Mouse (Mus musculus): Measurements from ENCODE around the gene Ifngr2. TPM values are rescaled to one million over a fixed set of nuclear protein-coding genes. Genes with fewer than 3 reads are reported as not detected.
A peak's percentile ranks its signal among the peaks of the same experiment; 100 is the strongest.

Ifngr2 gene
- total and polyA plus RNA-seq, 2 experiments from 2014 or later, result 87.6 to 149 TPM

DNA sequence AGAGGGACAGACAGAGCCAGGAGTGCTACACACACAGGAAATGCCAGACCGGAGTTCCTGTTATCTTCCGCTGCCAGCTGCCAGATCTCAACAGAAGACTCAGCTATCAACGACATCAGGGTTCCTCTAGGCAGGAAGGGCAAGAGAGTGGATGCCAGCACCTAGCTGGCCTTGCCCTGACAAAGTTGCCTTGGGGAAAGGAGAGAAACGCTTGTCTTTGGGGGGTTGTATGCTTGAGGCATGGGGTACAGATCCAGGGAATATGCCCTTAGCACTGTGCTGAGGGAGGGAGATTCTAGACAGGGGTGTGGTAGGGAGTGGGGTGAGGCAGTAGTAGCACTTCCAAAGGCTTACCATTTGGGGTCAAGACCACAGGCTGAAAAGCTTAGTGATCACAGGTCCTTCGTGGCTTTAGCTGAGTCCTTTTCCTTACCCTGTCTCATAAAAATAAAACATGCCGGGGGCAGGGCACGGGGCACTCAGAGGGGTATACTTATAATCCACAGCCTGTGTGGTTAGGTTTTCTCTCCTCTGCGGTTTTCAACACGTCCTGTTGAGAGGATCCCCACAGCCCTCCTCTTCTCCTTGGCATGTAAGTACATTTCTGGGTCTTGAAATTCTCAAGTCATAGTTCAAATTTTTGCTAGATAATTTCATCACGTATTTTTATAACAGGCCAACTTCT is 1.1 kb upstream of the Ifngr2 start:
- H3K36me3 ChIP-seq (replicated peaks; ENCODE audit: control insufficient read depth, insufficient read depth, low read length), result no peaks in the 10 kb centered on the region
- TF ChIP-seq EP300 (IDR thresholded peaks at IDR 0.05; ENCODE audit: low read depth) (no peak), CTCF (IDR thresholded peaks at IDR 0.05; ENCODE audit: low read depth) (no peak)
- no peaks in the 10 kb centered on the region for H3K27me3 ChIP-seq (ENCODE audit: control insufficient read depth, insufficient read depth, low read length)
- H3K4me3 ChIP-seq (ENCODE audit: low read depth, low read length), result peak overlapping the region; percentile 84; the same call in 1 of the 2 replicates
- no peak for DNase-seq (ENCODE audit: low spot score)
- WGBS, result 25% methylated on average over 10 of the region's 10 CpGs
- ATAC-seq (ENCODE audit: insufficient read depth, low read depth), result no peak
- 0 out of 2 replicates have a peak overlapping the region, but pooled peaks have one; percentile 20 for H3K9ac ChIP-seq (replicated peaks; ENCODE audit: low read depth, low read length)
- no peaks in the 10 kb centered on the region for H3K9me3 ChIP-seq (replicated peaks; ENCODE audit: control insufficient read depth, low read length)
- H3K4me2 ChIP-seq (ENCODE audit: low read depth, low read length), result peak overlapping the region; percentile 92; the same call in 1 of the 2 replicates
- H3K4me1 ChIP-seq (ENCODE audit: control insufficient read depth, insufficient read depth), result peaks cover 37% of the 10 kb centered on the region
- H3K27ac ChIP-seq (ENCODE audit: low read depth), result peak overlapping the region; percentile 93

DNA sequence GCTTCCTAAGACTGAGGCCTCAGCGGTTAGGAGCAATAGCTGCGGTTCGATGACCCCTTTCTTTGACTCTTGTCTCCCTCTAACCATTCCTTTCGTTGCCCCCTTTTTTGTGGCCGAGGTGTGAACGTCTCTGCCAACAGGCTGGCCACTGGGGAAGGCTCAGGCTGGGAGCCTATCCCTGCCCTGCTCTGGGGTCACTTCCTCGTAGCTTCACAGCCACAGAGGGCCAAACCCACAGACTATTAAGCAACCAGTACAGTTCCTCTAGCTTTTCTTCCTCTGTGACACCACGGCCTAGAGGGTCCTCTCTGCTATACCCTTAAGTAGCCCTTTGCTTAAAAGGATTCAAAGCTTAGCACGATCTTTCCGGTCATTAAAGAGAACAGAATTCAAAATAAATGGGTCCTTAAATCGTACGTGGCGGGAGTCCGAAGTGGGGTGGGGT is 459 bp upstream of the Ifngr2 start:
- no peaks in the 10 kb centered on the region for H3K36me3 ChIP-seq (replicated peaks; ENCODE audit: control insufficient read depth, insufficient read depth, low read length)
- TF ChIP-seq EP300 (IDR thresholded peaks at IDR 0.05; ENCODE audit: low read depth) (no peak), CTCF (IDR thresholded peaks at IDR 0.05; ENCODE audit: low read depth) (no peak)
- H3K4me2 ChIP-seq (ENCODE audit: low read depth, low read length), result peak overlapping the region; percentile 92
- H3K9me3 ChIP-seq (replicated peaks; ENCODE audit: control insufficient read depth, low read length), result no peaks in the 10 kb centered on the region
- H3K27ac ChIP-seq (ENCODE audit: low read depth), result peak overlapping the region; percentile 93
- peak overlapping the region; percentile 84 for H3K4me3 ChIP-seq (ENCODE audit: low read depth, low read length)
- peak overlapping the region; percentile 89 for H3K9ac ChIP-seq (replicated peaks; ENCODE audit: low read depth, low read length)
- 15% methylated on average over 14 of the region's 14 CpGs for WGBS
- ATAC-seq (ENCODE audit: insufficient read depth, low read depth), result peak; percentile 24; the same call in 1 of the 2 replicates
- H3K4me1 ChIP-seq (ENCODE audit: control insufficient read depth, insufficient read depth), result peaks cover 42% of the 10 kb centered on the region
- peak; percentile 30 for DNase-seq (ENCODE audit: low spot score)
- no peaks in the 10 kb centered on the region for H3K27me3 ChIP-seq (ENCODE audit: control insufficient read depth, insufficient read depth, low read length)

DNA sequence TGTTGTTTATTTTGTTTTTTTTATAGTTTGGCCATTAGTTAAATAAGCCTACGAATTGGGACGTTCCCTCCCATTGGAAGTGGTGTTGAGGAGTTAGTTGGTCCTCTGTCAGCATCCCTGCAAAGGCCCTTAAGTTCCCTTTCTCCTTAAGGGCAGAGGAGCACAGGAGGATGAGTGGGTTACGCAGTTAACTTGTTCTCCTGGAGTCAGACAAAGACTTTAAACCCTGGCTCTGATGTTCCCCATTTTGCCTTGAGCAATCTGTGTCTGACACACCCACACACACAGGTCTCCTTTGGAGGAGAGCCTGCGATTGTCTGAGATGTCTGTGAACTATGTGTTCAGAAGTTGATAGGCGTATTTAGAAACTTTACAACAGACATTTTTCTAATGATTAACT is 1.1 kb downstream of the Ifngr2 start:
- H3K27ac ChIP-seq (ENCODE audit: low read depth), result peak overlapping the region; percentile 93
- DNase-seq (ENCODE audit: low spot score), result peak; percentile 18
- H3K36me3 ChIP-seq (replicated peaks; ENCODE audit: control insufficient read depth, insufficient read depth, low read length), result no peaks in the 10 kb centered on the region
- no peaks in the 10 kb centered on the region for H3K27me3 ChIP-seq (ENCODE audit: control insufficient read depth, insufficient read depth, low read length)
- H3K9me3 ChIP-seq (replicated peaks; ENCODE audit: control insufficient read depth, low read length), result no peaks in the 10 kb centered on the region
- no peak for TF ChIP-seq EP300 (IDR thresholded peaks at IDR 0.05; ENCODE audit: low read depth)
- TF ChIP-seq CTCF (IDR thresholded peaks at IDR 0.05; ENCODE audit: low read depth), result no peak
- ATAC-seq (ENCODE audit: insufficient read depth, low read depth), result no peak
- H3K4me1 ChIP-seq (ENCODE audit: control insufficient read depth, insufficient read depth), result peaks cover 53% of the 10 kb centered on the region
- peak overlapping the region; percentile 84 for H3K4me3 ChIP-seq (ENCODE audit: low read depth, low read length)
- peak overlapping the region; percentile 92 for H3K4me2 ChIP-seq (ENCODE audit: low read depth, low read length)
- peak overlapping the region; percentile 89 for H3K9ac ChIP-seq (replicated peaks; ENCODE audit: low read depth, low read length)
- 12% methylated on average over 5 of the region's 5 CpGs for WGBS

DNA sequence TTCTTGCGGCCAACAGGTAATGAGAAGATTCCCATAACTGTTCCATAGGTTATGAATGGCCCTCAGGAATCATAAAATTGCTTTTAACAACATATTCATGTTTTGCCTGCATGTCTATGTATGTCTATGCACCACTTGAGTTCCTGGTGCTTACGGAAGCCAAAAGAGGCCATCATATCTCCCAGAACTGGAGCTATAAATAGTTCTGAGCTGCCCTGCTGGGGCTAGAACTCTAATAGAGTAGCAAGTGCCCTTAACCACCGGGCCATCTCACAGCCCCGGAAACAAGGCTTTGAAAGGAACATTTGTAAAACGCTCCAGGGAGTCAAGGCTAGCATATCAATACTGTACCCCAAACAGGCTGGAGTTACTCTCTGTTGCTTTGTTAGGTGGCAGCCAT is 1.7 kb downstream of the Ifngr2 start:
- Histone ChIP-seq H3K4me3 (ENCODE audit: low read depth, low read length) (peak overlapping the region; percentile 84), H3K4me1 (ENCODE audit: control insufficient read depth, insufficient read depth) (peaks cover 59% of the 10 kb centered on the region), H3K4me2 (ENCODE audit: low read depth, low read length) (peak overlapping the region; percentile 92), H3K9me3 (replicated peaks; ENCODE audit: control insufficient read depth, low read length) (no peaks in the 10 kb centered on the region), H3K27ac (ENCODE audit: low read depth) (peak overlapping the region; percentile 93), H3K36me3 (replicated peaks; ENCODE audit: control insufficient read depth, insufficient read depth, low read length) (no peaks in the 10 kb centered on the region), H3K27me3 (ENCODE audit: control insufficient read depth, insufficient read depth, low read length) (no peaks in the 10 kb centered on the region), H3K9ac (replicated peaks; ENCODE audit: low read depth, low read length) (peak overlapping the region; percentile 89)
- TF ChIP-seq CTCF (IDR thresholded peaks at IDR 0.05; ENCODE audit: low read depth) (no peak), EP300 (IDR thresholded peaks at IDR 0.05; ENCODE audit: low read depth) (no peak)
- peak; percentile 74 for DNase-seq (ENCODE audit: low spot score)
- 10% methylated on average over 5 of the region's 5 CpGs for WGBS
- ATAC-seq (ENCODE audit: insufficient read depth, low read depth), result no peak

DNA sequence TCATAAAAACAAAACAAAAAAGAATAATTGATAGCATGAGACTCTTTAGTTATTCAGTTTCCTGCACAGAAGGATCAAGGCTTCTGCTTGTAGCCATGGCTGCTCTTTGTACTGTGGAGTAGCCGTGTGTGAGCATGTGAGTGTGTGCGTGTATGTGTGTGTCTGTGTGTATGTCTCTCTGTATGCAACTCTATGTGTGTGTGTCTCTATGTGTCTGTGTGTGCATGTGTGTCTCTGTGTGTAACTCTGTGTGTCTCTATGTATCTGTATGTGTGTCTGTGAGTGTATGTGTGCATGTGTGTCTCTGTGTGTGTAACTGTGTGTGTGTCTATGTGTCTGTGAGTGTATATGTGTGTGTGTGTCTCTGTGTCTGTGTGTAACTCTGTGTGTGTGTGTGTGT is 2.1 kb downstream of the Ifngr2 start:
- peak overlapping the region; percentile 84 for H3K4me3 ChIP-seq (ENCODE audit: low read depth, low read length)
- peak overlapping the region; percentile 93 for H3K27ac ChIP-seq (ENCODE audit: low read depth)
- no peak for DNase-seq (ENCODE audit: low spot score)
- no peaks in the 10 kb centered on the region for H3K9me3 ChIP-seq (replicated peaks; ENCODE audit: control insufficient read depth, low read length)
- WGBS, result 47% methylated on average over 2 of the region's 2 CpGs
- no peak for TF ChIP-seq CTCF (IDR thresholded peaks at IDR 0.05; ENCODE audit: low read depth)
- no peak for TF ChIP-seq EP300 (IDR thresholded peaks at IDR 0.05; ENCODE audit: low read depth)
- no peaks in the 10 kb centered on the region for H3K36me3 ChIP-seq (replicated peaks; ENCODE audit: control insufficient read depth, insufficient read depth, low read length)
- H3K27me3 ChIP-seq (ENCODE audit: control insufficient read depth, insufficient read depth, low read length), result no peaks in the 10 kb centered on the region
- peaks cover 63% of the 10 kb centered on the region for H3K4me1 ChIP-seq (ENCODE audit: control insufficient read depth, insufficient read depth)
- H3K9ac ChIP-seq (replicated peaks; ENCODE audit: low read depth, low read length), result peak overlapping the region; percentile 89
- peak overlapping the region; percentile 92 for H3K4me2 ChIP-seq (ENCODE audit: low read depth, low read length)
- ATAC-seq (ENCODE audit: insufficient read depth, low read depth), result no peak

All from heart, postnatal 0 days (tissue).